Mouse (Mus musculus) embryonic facial prominence, embryonic 13.5 days (tissue): ENCODE data around the gene Arfip1. TPM values are rescaled to one million over a fixed set of nuclear protein-coding genes. Genes with fewer than 3 reads are reported as not detected.

Experiments
- ATAC-seq: fragments of 200-750 bp; cut with Nextera tagmentation; 2 replicates; pipeline ENCODE4 v1.8.0; 2017; ENCODE audit warnings: low read depth; ENCODE audit not compliant: insufficient number of reproducible peaks, insufficient read depth, low FRiP score, low TSS enrichment
- H3K27ac ChIP-seq: fragments of 300-500 bp; sonication (generic); 2 replicates; pipeline ENCODE4 v1.5.1; 2015; ENCODE audit warnings: moderate library complexity, mild to moderate bottlenecking, inconsistent platforms
- H3K27me3 ChIP-seq: fragments of 300-500 bp; sonication (generic); 2 replicates; pipeline ENCODE4 v1.6.1; 2015; ENCODE audit warnings: mild to moderate bottlenecking, inconsistent platforms
- H3K36me3 ChIP-seq: fragments of 300-500 bp; sonication (generic); 2 replicates; pipeline ENCODE4 v1.6.1; 2015; ENCODE audit warnings: mild to moderate bottlenecking, inconsistent platforms
- H3K4me1 ChIP-seq: fragments of 300-500 bp; sonication (generic); 2 replicates; pipeline ENCODE4 v1.6.1; 2015; ENCODE audit warnings: inconsistent platforms
- H3K4me2 ChIP-seq: fragments of 300-500 bp; sonication (generic); 2 replicates; pipeline ENCODE4 v1.6.1; 2015; ENCODE audit warnings: moderate library complexity, mild to moderate bottlenecking, inconsistent platforms
- H3K4me3 ChIP-seq: fragments of 300-500 bp; sonication (generic); 2 replicates; pipeline ENCODE4 v1.5.1; 2015; ENCODE audit warnings: mild to moderate bottlenecking, inconsistent platforms
- H3K9ac ChIP-seq: fragments of 300-500 bp; sonication (generic); 2 replicates; pipeline ENCODE4 v1.6.1; 2015; ENCODE audit warnings: mild to moderate bottlenecking, inconsistent platforms
- H3K9me3 ChIP-seq: fragments of 300-500 bp; sonication (generic); 2 replicates; pipeline ENCODE4 v1.6.1; 2016; ENCODE audit warnings: inconsistent platforms
- WGBS: fragments of 180-500 bp; shearing (Covaris S2); methylation state at CpG from one replicate; pipeline ENCODE4 v1.1.7; 2015; ENCODE audit warnings: mixed read lengths; 5-methylcytosine and 5-hydroxymethylcytosine counted together
- polyA plus RNA-seq: library from polyadenylated mRNA; unstranded; fragments of >200 nt; fragmentation: Nextera tagmentation; extraction: Ambion mirVana; gene quantifications from 2 replicates; pipeline ENCODE4 v1.2.1, GENCODE M21; 2015

Arfip1 gene
- polyA plus RNA-seq, 1 experiment from 2014 or later: 42.5 TPM

- H3K9ac ChIP-seq: no peak overlapping the region
- no peak overlapping the region for H3K27ac ChIP-seq
- H3K9me3 ChIP-seq: no peaks in the 10 kb centered on the region
- WGBS: 38% methylated on average over 4 of the region's 4 CpGs
- no peaks in the 10 kb centered on the region for H3K36me3 ChIP-seq
- peaks cover 18% of the 10 kb centered on the region; the same call in 1 of the 2 replicates for H3K4me1 ChIP-seq
- peaks cover 24% of the 10 kb centered on the region for H3K27me3 ChIP-seq
- no peak overlapping the region for H3K4me2 ChIP-seq
- ATAC-seq: no peak
- H3K4me3 ChIP-seq: no peak overlapping the region
Observed at GRCm38 (mm10) chr3:84484333-84484732, 98.1 kb downstream of the Arfip1 start.

- Histone ChIP-seq H3K36me3 (no peaks in the 10 kb centered on the region), H3K4me3 (no peak overlapping the region), H3K4me2 (no peak overlapping the region), H3K4me1 (peaks cover 27% of the 10 kb centered on the region), H3K27me3 (peaks cover 46% of the 10 kb centered on the region), H3K27ac (no peak overlapping the region), H3K9ac (no peak overlapping the region), H3K9me3 (no peaks in the 10 kb centered on the region)
- no peak for ATAC-seq
- 72% methylated on average over 6 of the region's 6 CpGs for WGBS
Observed at GRCm38 (mm10) chr3:84482121-84482520, 100.3 kb downstream of the Arfip1 start.

GRCm38 (mm10) chr3:84481104-84481503, 101.3 kb downstream of the Arfip1 start:
- no peak overlapping the region for H3K9ac ChIP-seq
- no peak for ATAC-seq
- peaks cover 52% of the 10 kb centered on the region for H3K27me3 ChIP-seq

GRCm38 (mm10) chr3:84480006-84480897, 102.2 kb downstream of the Arfip1 start, which contains the start of gene Fhdc1:
TSS of gene Fhdc1 (minus strand) at chr3:84480429.
- peak within 1 kb of the TSS; percentile 16; the same call in 1 of the 2 replicates for H3K27ac ChIP-seq
- H3K4me1 ChIP-seq: peaks cover 34% of the 10 kb centered on the region
- no peaks in the 10 kb centered on the region for H3K9me3 ChIP-seq
- H3K36me3 ChIP-seq: no peaks in the 10 kb centered on the region
- peaks cover 52% of the 10 kb centered on the region for H3K27me3 ChIP-seq
- H3K4me2 ChIP-seq: peak within 1 kb of the TSS; percentile 100
- peak within 1 kb of the TSS; percentile 74 for H3K9ac ChIP-seq
- under 1% methylated on average over 81 of the region's 82 CpGs for WGBS
- ATAC-seq: peak; percentile 61; the same call in 1 of the 2 replicates
- H3K4me3 ChIP-seq: peak within 1 kb of the TSS; percentile 67

More at GRCm38 (mm10) chr3:84481104-84481503, 101.3 kb downstream of the Arfip1 start:
- no peaks in the 10 kb centered on the region for H3K36me3 ChIP-seq
- 3% methylated on average over 11 of the region's 11 CpGs for WGBS
- peaks cover 27% of the 10 kb centered on the region for H3K4me1 ChIP-seq
- peak overlapping the region; percentile 67 for H3K4me3 ChIP-seq
- no peaks in the 10 kb centered on the region for H3K9me3 ChIP-seq
- peak overlapping the region; percentile 16; the same call in 1 of the 2 replicates for H3K27ac ChIP-seq
- H3K4me2 ChIP-seq: peak overlapping the region; percentile 100

- Histone ChIP-seq H3K4me1 (peaks cover 34% of the 10 kb centered on the region), H3K27ac (no peak overlapping the region), H3K4me2 (peak overlapping the region; percentile 100), H3K9ac (peak overlapping the region; percentile 74), H3K36me3 (no peaks in the 10 kb centered on the region), H3K4me3 (peak overlapping the region; percentile 67), H3K27me3 (peaks cover 52% of the 10 kb centered on the region), H3K9me3 (no peaks in the 10 kb centered on the region)
- under 1% methylated on average over 61 of the region's 61 CpGs for WGBS
- ATAC-seq: peak; percentile 66
Observed at GRCm38 (mm10) chr3:84479293-84480005, 103.0 kb downstream of the Arfip1 start.

- Histone ChIP-seq H3K9ac (peak overlapping the region; percentile 74), H3K36me3 (no peaks in the 10 kb centered on the region), H3K4me1 (peaks cover 37% of the 10 kb centered on the region), H3K4me3 (peak overlapping the region; percentile 67), H3K9me3 (no peaks in the 10 kb centered on the region), H3K27ac (no peak overlapping the region), H3K4me2 (peak overlapping the region; percentile 100), H3K27me3 (peaks cover 52% of the 10 kb centered on the region)
- no peak for ATAC-seq
- 2% methylated on average over 12 of the region's 12 CpGs for WGBS
Observed at GRCm38 (mm10) chr3:84478896-84479292, 103.5 kb downstream of the Arfip1 start.

- no peak for ATAC-seq
- H3K9ac ChIP-seq: no peak overlapping the region
- peaks cover 44% of the 10 kb centered on the region for H3K4me1 ChIP-seq
- H3K36me3 ChIP-seq: no peaks in the 10 kb centered on the region
- H3K9me3 ChIP-seq: no peaks in the 10 kb centered on the region
- WGBS: 11% methylated on average over 7 of the region's 7 CpGs
- H3K27me3 ChIP-seq: peaks cover 52% of the 10 kb centered on the region
- peak overlapping the region; percentile 100; the same call in 1 of the 2 replicates for H3K4me2 ChIP-seq
- peak overlapping the region; percentile 67 for H3K4me3 ChIP-seq
- no peak overlapping the region for H3K27ac ChIP-seq
Observed at GRCm38 (mm10) chr3:84478195-84478594, 104.2 kb downstream of the Arfip1 start.

GRCm38 (mm10) chr3:84477498-84477897, 104.9 kb downstream of the Arfip1 start:
- Histone ChIP-seq H3K27ac (no peak overlapping the region), H3K36me3 (no peaks in the 10 kb centered on the region), H3K9ac (no peak overlapping the region), H3K4me1 (peaks cover 50% of the 10 kb centered on the region), H3K4me3 (no peak overlapping the region), H3K4me2 (no peak overlapping the region), H3K9me3 (no peaks in the 10 kb centered on the region), H3K27me3 (peaks cover 52% of the 10 kb centered on the region)
- no peak for ATAC-seq
- WGBS: 90% methylated on average over 1 of the region's 1 CpGs

- H3K4me3 ChIP-seq: no peak overlapping the region
- H3K4me1 ChIP-seq: peaks cover 45% of the 10 kb centered on the region
- no peak overlapping the region for H3K4me2 ChIP-seq
- no peaks in the 10 kb centered on the region for H3K9me3 ChIP-seq
- H3K27ac ChIP-seq: no peak overlapping the region
- WGBS: 80% methylated on average over 12 of the region's 12 CpGs
- H3K27me3 ChIP-seq: peaks cover 36% of the 10 kb centered on the region
- H3K9ac ChIP-seq: no peak overlapping the region
- no peaks in the 10 kb centered on the region for H3K36me3 ChIP-seq
- ATAC-seq: no peak
Observed at GRCm38 (mm10) chr3:84474981-84475775, 107.2 kb downstream of the Arfip1 start.

GRCm38 (mm10) chr3:84474398-84474797, 108.0 kb downstream of the Arfip1 start:
- H3K27me3 ChIP-seq: peaks cover 28% of the 10 kb centered on the region
- H3K36me3 ChIP-seq: no peaks in the 10 kb centered on the region
- 84% methylated on average over 6 of the region's 6 CpGs for WGBS
- H3K27ac ChIP-seq: no peak overlapping the region
- H3K9me3 ChIP-seq: no peaks in the 10 kb centered on the region
- peaks cover 37% of the 10 kb centered on the region for H3K4me1 ChIP-seq
- no peak overlapping the region for H3K4me3 ChIP-seq
- no peak for ATAC-seq
- H3K9ac ChIP-seq: no peak overlapping the region
- no peak overlapping the region for H3K4me2 ChIP-seq

GRCm38 (mm10) chr3:84472955-84473354, 109.5 kb downstream of the Arfip1 start:
- Histone ChIP-seq H3K27me3 (peaks cover 14% of the 10 kb centered on the region), H3K4me3 (no peak overlapping the region), H3K4me1 (peaks cover 29% of the 10 kb centered on the region), H3K27ac (peak overlapping the region; percentile 39; the same call in 1 of the 2 replicates), H3K9me3 (no peaks in the 10 kb centered on the region), H3K4me2 (peak overlapping the region; percentile 20; the same call in 1 of the 2 replicates), H3K9ac (no peak overlapping the region; the same call in 1 of the 2 replicates), H3K36me3 (no peaks in the 10 kb centered on the region)
- no peak for ATAC-seq
- WGBS: 63% methylated on average over 5 of the region's 5 CpGs
